In the genomic region with DNA sequence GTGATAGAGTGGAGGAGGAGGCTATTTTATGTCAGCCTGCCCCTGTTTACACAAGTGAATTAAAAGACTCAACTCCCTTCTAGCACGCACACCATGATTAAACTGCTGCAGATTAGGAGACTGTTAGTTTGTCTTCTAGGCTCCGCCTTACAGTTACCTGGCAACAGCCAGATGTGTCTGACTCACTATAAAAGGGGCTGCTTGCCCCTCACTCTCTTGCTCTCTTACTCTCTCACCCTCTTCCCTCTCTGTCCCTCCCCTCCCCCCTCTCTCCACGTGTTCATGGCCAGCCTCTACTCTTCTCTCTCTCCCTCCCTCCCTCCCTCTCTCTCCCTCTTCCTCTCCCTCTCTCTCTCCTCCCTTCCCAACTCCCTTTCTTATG, we compare ENCODE assay signal across 12 mouse cellular contexts.
A peak's percentile ranks its signal among the peaks of the same experiment; 100 is the strongest.
DNase-seq lines count a peak whose midpoint lies in the region; ATAC-seq lines count a peak whose summit lies in the region.
"Had no signal": no experiment of that assay in that cellular context is flagged by ENCODE, and none has a peak within 500 bp of the region (broad histone marks: within the 10 kb centered on the region; RNA-seq: fewer than 3 reads in every experiment).

No protein-coding gene starts in this region.

- H3K9me3 ChIP-seq in hindbrain, embryonic 12.5 days (replicated peaks) = no peaks in the 10 kb centered on the region
- no peaks in the 10 kb centered on the region for H3K9me3 ChIP-seq in midbrain, embryonic 13.5 days

- no peak overlapping the region for H3K4me3 ChIP-seq in hindbrain, embryonic 12.5 days
- H3K4me3 ChIP-seq in midbrain, embryonic 13.5 days (replicated peaks) = no peak overlapping the region
- H3K4me3 ChIP-seq: heart, adult 2 months had no signal

- DNase-seq in embryo, embryonic 10 days (ENCODE audit: low spot score) = peak; percentile 34
- DNase-seq in embryo, embryonic 11 days = no peak
- peak; percentile 61 for DNase-seq in embryo, embryonic 10.5 days (ENCODE audit: low spot score)
- no peak for DNase-seq in urinary bladder, adult 2 months (ENCODE audit: low spot score)
- no peak for DNase-seq in spleen, adult 12 weeks (ENCODE audit: low spot score)
- DNase-seq in adrenal gland, postnatal 4 days (ENCODE audit: low spot score in 2 of 2) = no peak
- DNase-seq: heart, adult 2 months had no signal

- peak; percentile 52; the same call in 1 of the 2 replicates for ATAC-seq in hindbrain, embryonic 12.5 days (ENCODE audit: low FRiP score)
- peak; percentile 72 for ATAC-seq in midbrain, embryonic 13.5 days
- ATAC-seq: Patski had no signal

- H3K36me3 ChIP-seq in hindbrain, embryonic 12.5 days = no peaks in the 10 kb centered on the region
- no peaks in the 10 kb centered on the region for H3K36me3 ChIP-seq in midbrain, embryonic 13.5 days

- no peak overlapping the region for H3K9ac ChIP-seq in hindbrain, embryonic 12.5 days
- no peak overlapping the region for H3K9ac ChIP-seq in midbrain, embryonic 13.5 days (replicated peaks)

- no peak overlapping the region for H3K4me2 ChIP-seq in hindbrain, embryonic 12.5 days (replicated peaks)
- H3K4me2 ChIP-seq in midbrain, embryonic 13.5 days (replicated peaks) = peak overlapping the region; percentile 0; the same call in 1 of the 2 replicates

- no peak overlapping the region for H3K27ac ChIP-seq in hindbrain, embryonic 12.5 days
- 0 out of 2 replicates have a peak overlapping the region, but pooled peaks have one; percentile 2 for H3K27ac ChIP-seq in midbrain, embryonic 13.5 days
- H3K27ac ChIP-seq: heart, adult 2 months; kidney, postnatal 0 days; macrophage had no signal

- peaks cover 25% of the 10 kb centered on the region for H3K4me1 ChIP-seq in hindbrain, embryonic 12.5 days
- peaks cover 28% of the 10 kb centered on the region for H3K4me1 ChIP-seq in midbrain, embryonic 13.5 days (replicated peaks)

- H3K27me3 ChIP-seq in hindbrain, embryonic 12.5 days = peaks cover 30% of the 10 kb centered on the region
- 0 out of 2 replicates have a peak, but pooled peaks cover 5% of the 10 kb centered on the region for H3K27me3 ChIP-seq in midbrain, embryonic 13.5 days
- H3K27me3 ChIP-seq: Patski had no signal

- 19% methylated on average over 3 of the region's 3 CpGs for WGBS in hindbrain, embryonic 12.5 days
- WGBS in midbrain, embryonic 13.5 days = 12% methylated on average over 3 of the region's 3 CpGs

Comparison
In these comparisons a context has a peak if more than half of its experiments do, and no peak if none do; other contexts are left out.
1. DNase-seq: peak in embryo, embryonic 10 days (single experiment) and embryo, embryonic 10.5 days (single experiment); none in embryo, embryonic 11 days (single experiment), urinary bladder, adult 2 months (single experiment), spleen, adult 12 weeks (single experiment) and adrenal gland, postnatal 4 days (0 of 2).